Mouse (Mus musculus): ENCODE data around the gene Oxsr1. TPM values are rescaled to one million over a fixed set of nuclear protein-coding genes. Genes with fewer than 3 reads are reported as not detected.
"Not testable (repeated sequence)": the region's sequence is repeated elsewhere in the genome, so short reads cannot be mapped to it uniquely, and the experiment has no call there.

The Oxsr1 gene
- polyA plus RNA-seq, 1 experiment from 2014 or later, result 13.5 TPM

- Histone ChIP-seq H3K4me2 (no peak overlapping the region), H3K9ac (no peak overlapping the region), H3K9me3 (no peaks in the 10 kb centered on the region), H3K27ac (no peak overlapping the region), H3K4me3 (replicated peaks) (no peak overlapping the region), H3K4me1 (no peaks in the 10 kb centered on the region), H3K27me3 (replicated peaks) (no peaks in the 10 kb centered on the region), H3K36me3 (peaks cover 9% of the 10 kb centered on the region; the same call in 1 of the 2 replicates)
- no peak for ATAC-seq (ENCODE audit: insufficient read depth, low FRiP score, low read depth)
- 68% methylated on average over 11 of the region's 11 CpGs for WGBS
These were observed 80.9 kb downstream of the Oxsr1 start for GRCm38 (mm10) chr9:119241169-119241865.

DNA sequence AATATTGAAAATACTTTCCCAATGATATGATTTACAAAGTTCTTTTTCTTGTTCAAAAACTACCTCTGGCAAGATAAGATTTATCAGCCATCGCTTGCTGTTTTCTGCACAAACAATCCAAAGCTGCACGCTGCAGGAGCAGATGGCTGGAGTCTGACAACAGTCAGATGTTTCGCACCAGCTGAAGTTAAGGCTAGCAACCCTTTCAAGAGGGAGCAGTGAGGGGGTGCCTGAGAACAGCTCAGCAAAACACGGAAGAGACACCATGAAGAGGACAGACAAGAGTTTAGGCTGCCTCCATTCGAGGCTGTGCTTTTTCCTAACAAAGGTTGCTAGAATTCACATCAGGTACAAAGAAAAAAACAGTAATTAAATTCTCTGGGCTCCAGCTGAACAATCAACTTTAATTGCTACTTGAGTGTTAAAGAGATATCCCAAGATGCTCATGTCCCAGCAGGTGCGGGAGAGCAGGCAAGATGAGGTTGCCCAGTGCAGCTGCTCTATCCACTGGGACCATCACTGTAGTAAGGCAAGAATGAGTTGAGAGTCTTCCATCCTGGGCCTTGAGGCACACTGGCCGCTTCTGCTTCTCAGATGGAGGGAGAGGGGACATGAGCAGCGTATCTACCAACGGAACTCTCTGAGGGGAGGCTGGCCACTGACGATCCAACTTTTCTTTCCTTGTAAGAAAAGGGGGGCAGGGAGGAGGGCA is 81.8 kb downstream of the Oxsr1 start:
- Histone ChIP-seq H3K4me3 (replicated peaks) (no peak overlapping the region), H3K27me3 (replicated peaks) (no peaks in the 10 kb centered on the region), H3K9ac (no peak overlapping the region), H3K4me2 (no peak overlapping the region), H3K9me3 (no peaks in the 10 kb centered on the region), H3K36me3 (peaks cover 9% of the 10 kb centered on the region; the same call in 1 of the 2 replicates), H3K4me1 (no peaks in the 10 kb centered on the region), H3K27ac (no peak overlapping the region)
- no peak for ATAC-seq (ENCODE audit: insufficient read depth, low FRiP score, low read depth)
- 87% methylated on average over 10 of the region's 10 CpGs for WGBS

- H3K9me3 ChIP-seq, result no peaks in the 10 kb centered on the region
- no peak overlapping the region for H3K27ac ChIP-seq
- H3K9ac ChIP-seq, result no peak overlapping the region
- no peaks in the 10 kb centered on the region for H3K4me1 ChIP-seq
- H3K4me3 ChIP-seq (replicated peaks), result no peak overlapping the region
- H3K4me2 ChIP-seq, result no peak overlapping the region
- ATAC-seq (ENCODE audit: insufficient read depth, low FRiP score, low read depth), result no peak
- no peaks in the 10 kb centered on the region for H3K27me3 ChIP-seq (replicated peaks)
- H3K36me3 ChIP-seq, result peaks cover 9% of the 10 kb centered on the region; the same call in 1 of the 2 replicates
- 91% methylated on average over 3 of the region's 3 CpGs for WGBS
These were observed 83.0 kb downstream of the Oxsr1 start for GRCm38 (mm10) chr9:119239274-119239673.

- ATAC-seq (ENCODE audit: insufficient read depth, low FRiP score, low read depth), result no peak
- no peak overlapping the region for H3K9ac ChIP-seq
- H3K27ac ChIP-seq, result no peak overlapping the region
- H3K27me3 ChIP-seq (replicated peaks), result no peaks in the 10 kb centered on the region
- H3K4me3 ChIP-seq (replicated peaks), result no peak overlapping the region
- H3K4me2 ChIP-seq, result no peak overlapping the region
- peaks cover 6% of the 10 kb centered on the region; the same call in 1 of the 2 replicates for H3K36me3 ChIP-seq
- no peaks in the 10 kb centered on the region for H3K4me1 ChIP-seq
- H3K9me3 ChIP-seq, result no peaks in the 10 kb centered on the region
- 92% methylated on average over 4 of the region's 4 CpGs for WGBS
These were observed 83.4 kb downstream of the Oxsr1 start for GRCm38 (mm10) chr9:119238796-119239195.

- no peak overlapping the region for H3K9ac ChIP-seq
- H3K27ac ChIP-seq, result no peak overlapping the region
- ATAC-seq (ENCODE audit: insufficient read depth, low FRiP score, low read depth), result no peak
- H3K4me2 ChIP-seq, result no peak overlapping the region
- no peaks in the 10 kb centered on the region for H3K27me3 ChIP-seq (replicated peaks)
- H3K36me3 ChIP-seq, result no peaks in the 10 kb centered on the region
- H3K4me3 ChIP-seq (replicated peaks), result no peak overlapping the region
- H3K4me1 ChIP-seq, result no peaks in the 10 kb centered on the region
- 75% methylated on average over 7 of the region's 7 CpGs for WGBS
- H3K9me3 ChIP-seq, result no peaks in the 10 kb centered on the region
These were observed 90.7 kb downstream of the Oxsr1 start for GRCm38 (mm10) chr9:119231552-119231951.

GRCm38 (mm10) chr9:119230829-119231228 is 91.4 kb downstream of the Oxsr1 start:
- ATAC-seq (ENCODE audit: insufficient read depth, low FRiP score, low read depth), result no peak
- no peaks in the 10 kb centered on the region for H3K9me3 ChIP-seq
- H3K27ac ChIP-seq, result no peak overlapping the region
- H3K36me3 ChIP-seq, result no peaks in the 10 kb centered on the region
- H3K4me1 ChIP-seq, result no peaks in the 10 kb centered on the region
- WGBS, result 64% methylated on average over 2 of the region's 2 CpGs
- H3K4me2 ChIP-seq, result no peak overlapping the region
- H3K27me3 ChIP-seq (replicated peaks), result no peaks in the 10 kb centered on the region
- H3K9ac ChIP-seq, result no peak overlapping the region
- H3K4me3 ChIP-seq (replicated peaks), result no peak overlapping the region

GRCm38 (mm10) chr9:119220249-119220648 is 102.0 kb downstream of the Oxsr1 start:
- ATAC-seq (ENCODE audit: insufficient read depth, low FRiP score, low read depth), result no peak
- 0 out of 2 replicates have a peak, but pooled peaks cover 4% of the 10 kb centered on the region for H3K9me3 ChIP-seq
- no peaks in the 10 kb centered on the region for H3K4me1 ChIP-seq
- H3K9ac ChIP-seq, result no peak overlapping the region
- H3K27me3 ChIP-seq (replicated peaks), result no peaks in the 10 kb centered on the region
- no peak overlapping the region for H3K27ac ChIP-seq
- 78% methylated on average over 4 of the region's 4 CpGs for WGBS
- H3K36me3 ChIP-seq, result peaks cover 6% of the 10 kb centered on the region; the same call in 1 of the 2 replicates
- H3K4me3 ChIP-seq (replicated peaks), result no peak overlapping the region
- H3K4me2 ChIP-seq, result no peak overlapping the region

DNA sequence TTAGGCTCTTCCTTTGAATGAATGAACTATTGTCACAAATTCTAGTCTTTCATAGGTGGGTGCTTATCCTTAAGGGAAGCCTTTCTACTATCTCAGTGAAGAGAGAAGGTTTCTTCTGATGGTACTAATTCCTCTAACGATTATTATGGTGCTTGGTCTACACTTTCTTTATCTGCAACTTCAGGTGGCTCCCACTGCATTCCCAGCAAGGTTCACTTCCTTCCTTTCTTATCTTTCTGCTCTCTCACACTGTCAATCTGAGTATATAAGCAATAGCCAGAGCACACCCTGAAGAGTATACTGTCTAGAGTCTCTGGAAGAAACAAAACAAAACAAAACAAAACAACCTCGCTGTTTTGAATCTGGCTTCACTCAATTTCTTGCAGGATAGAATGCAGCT is 102.6 kb downstream of the Oxsr1 start:
- H3K4me3 ChIP-seq (replicated peaks), result no peak overlapping the region
- ATAC-seq (ENCODE audit: insufficient read depth, low FRiP score, low read depth), result no peak
- no peak overlapping the region for H3K9ac ChIP-seq
- H3K4me1 ChIP-seq, result no peaks in the 10 kb centered on the region
- WGBS, result 85% methylated on average over 2 of the region's 2 CpGs
- 0 out of 2 replicates have a peak, but pooled peaks cover 4% of the 10 kb centered on the region for H3K9me3 ChIP-seq
- H3K27me3 ChIP-seq (replicated peaks), result no peaks in the 10 kb centered on the region
- H3K36me3 ChIP-seq, result peaks cover 4% of the 10 kb centered on the region; the same call in 1 of the 2 replicates
- H3K27ac ChIP-seq, result no peak overlapping the region
- no peak overlapping the region for H3K4me2 ChIP-seq

DNA sequence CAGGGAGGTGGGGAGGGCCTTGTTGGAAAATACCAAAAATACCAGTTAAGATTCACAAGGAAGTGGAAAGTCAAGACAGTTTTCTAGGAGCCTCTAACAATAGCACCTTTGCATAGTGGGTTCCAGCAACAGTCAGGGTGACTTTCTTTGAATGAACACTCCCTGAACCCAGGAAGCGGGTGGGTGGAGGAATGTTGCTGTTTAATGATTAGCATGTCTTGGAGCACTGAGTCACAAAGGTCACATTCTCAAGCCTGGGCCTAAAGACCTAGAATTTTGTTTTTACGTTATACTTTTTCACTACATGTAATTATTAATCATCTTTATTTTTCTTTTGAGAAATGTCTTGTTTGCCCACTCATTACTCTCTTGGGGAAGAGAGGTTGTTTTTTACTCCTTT is 106.9 kb downstream of the Oxsr1 start:
- H3K4me1 ChIP-seq; ATAC-seq (ENCODE audit: insufficient read depth, low FRiP score, low read depth); H3K9ac ChIP-seq; H3K4me2 ChIP-seq; H3K9me3 ChIP-seq; H3K36me3 ChIP-seq; H3K27ac ChIP-seq; H3K4me3 ChIP-seq (replicated peaks); H3K27me3 ChIP-seq (replicated peaks): not testable (repeated sequence)
- 66% methylated on average over 2 of the region's 2 CpGs for whole genome bisulfite sequencing

GRCm38 (mm10) chr9:119214601-119215000 is 107.6 kb downstream of the Oxsr1 start:
- no peak overlapping the region for H3K4me3 ChIP-seq (replicated peaks)
- ATAC-seq (ENCODE audit: insufficient read depth, low FRiP score, low read depth), result no peak
- no peak overlapping the region for H3K27ac ChIP-seq
- H3K27me3 ChIP-seq (replicated peaks), result no peaks in the 10 kb centered on the region
- WGBS, result 84% methylated on average over 6 of the region's 6 CpGs
- H3K9me3 ChIP-seq, result no peaks in the 10 kb centered on the region
- H3K4me1 ChIP-seq, result no peaks in the 10 kb centered on the region
- no peaks in the 10 kb centered on the region for H3K36me3 ChIP-seq
- H3K9ac ChIP-seq, result no peak overlapping the region
- H3K4me2 ChIP-seq, result no peak overlapping the region

- Histone ChIP-seq H3K9ac (no peak overlapping the region), H3K4me1 (no peaks in the 10 kb centered on the region), H3K27ac (no peak overlapping the region), H3K4me2 (no peak overlapping the region), H3K36me3 (no peaks in the 10 kb centered on the region), H3K4me3 (replicated peaks) (no peak overlapping the region), H3K9me3 (no peaks in the 10 kb centered on the region), H3K27me3 (replicated peaks) (no peaks in the 10 kb centered on the region)
- ATAC-seq (ENCODE audit: insufficient read depth, low FRiP score, low read depth), result no peak
- 82% methylated on average over 8 of the region's 8 CpGs for WGBS
These were observed 109.2 kb downstream of the Oxsr1 start for GRCm38 (mm10) chr9:119212996-119213395.

GRCm38 (mm10) chr9:119208998-119209397 is 113.2 kb downstream of the Oxsr1 start, which contains the start of gene Slc22a13:
TSS of gene Slc22a13 (minus strand) at chr9:119209098.
- no peaks in the 10 kb centered on the region for H3K9me3 ChIP-seq
- H3K9ac ChIP-seq, result no peak within 1 kb of the TSS
- no peak within 1 kb of the TSS for H3K27ac ChIP-seq
- no peak within 1 kb of the TSS for H3K4me2 ChIP-seq
- 88% methylated on average over 4 of the region's 4 CpGs for WGBS
- H3K4me3 ChIP-seq (replicated peaks), result no peak within 1 kb of the TSS
- H3K27me3 ChIP-seq (replicated peaks), result no peaks in the 10 kb centered on the region
- H3K4me1 ChIP-seq, result no peaks in the 10 kb centered on the region
- H3K36me3 ChIP-seq, result no peaks in the 10 kb centered on the region
- no peak for ATAC-seq (ENCODE audit: insufficient read depth, low FRiP score, low read depth)
